Mouse (Mus musculus): ENCODE measurements at regions not wholly inside any gene's neighbourhood (a gene's known extent, or its start where the extent isn't known, plus 50 kb on each side); places are given as distances from the start of the nearest gene placed in this dataset.
"Not testable (repeated sequence)": the region's sequence is repeated elsewhere in the genome, so short reads cannot be mapped to it uniquely, and the experiment has no call there.

DNA sequence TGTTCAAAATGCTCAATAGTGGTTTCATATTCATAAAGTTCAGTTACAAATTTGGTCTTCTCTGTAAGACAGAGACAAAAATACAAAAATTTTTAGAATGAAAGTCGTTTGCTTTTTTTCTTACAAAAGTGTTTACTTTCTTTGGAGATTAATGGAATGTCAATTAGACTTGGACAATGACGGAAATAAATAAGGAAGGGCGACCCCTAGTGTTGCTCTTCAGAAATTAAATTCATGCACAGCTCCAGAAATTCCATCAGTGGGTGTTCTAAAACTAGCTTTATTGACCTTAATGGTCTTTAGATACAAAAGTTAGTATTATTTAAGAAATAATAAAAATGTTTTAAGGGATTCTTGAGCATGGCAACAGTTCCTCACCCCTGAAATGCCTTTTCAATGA, 141.8 kb upstream of the Lama2 start:
- DNase-seq: no peak
- no peak overlapping the region for H3K27ac ChIP-seq
- TF ChIP-seq CTCF (IDR thresholded peaks at IDR 0.05): peak; percentile 76

DNA sequence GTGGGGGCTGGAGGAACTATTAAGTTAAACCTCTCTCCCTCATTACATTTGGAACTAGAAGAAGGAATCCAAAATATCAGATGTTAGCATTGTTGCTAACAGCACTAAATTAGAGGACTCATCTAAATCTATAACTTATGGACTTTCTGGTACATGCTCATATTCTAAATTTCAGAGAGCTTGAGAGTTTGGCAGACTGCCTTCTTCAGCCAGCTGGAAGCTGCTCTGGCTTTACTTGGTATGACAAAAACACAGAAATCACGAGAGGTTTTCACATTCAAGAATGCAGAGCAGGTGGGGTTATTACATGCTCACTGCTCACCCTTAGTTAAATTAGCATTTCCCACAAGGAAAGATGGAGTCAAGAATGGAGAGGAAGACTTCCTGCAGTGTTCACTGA, 182.8 kb upstream of the Lama2 start:
- H3K27ac ChIP-seq: no peak overlapping the region
- intact Hi-C loops (cut with DNase I): no loop called here
- no peak overlapping the region for H3K4me3 ChIP-seq
- no peak for DNase-seq
- no peak for TF ChIP-seq CTCF (IDR thresholded peaks at IDR 0.05)

More for the DNA sequence above, 141.8 kb upstream of the Lama2 start:
- no peak overlapping the region for H3K4me3 ChIP-seq
- intact Hi-C loops (cut with DNase I): loop anchor here (5.0 kb wide), 1 partner anchor 494 kb away; no protein-coding TSS in a partner anchor

DNA sequence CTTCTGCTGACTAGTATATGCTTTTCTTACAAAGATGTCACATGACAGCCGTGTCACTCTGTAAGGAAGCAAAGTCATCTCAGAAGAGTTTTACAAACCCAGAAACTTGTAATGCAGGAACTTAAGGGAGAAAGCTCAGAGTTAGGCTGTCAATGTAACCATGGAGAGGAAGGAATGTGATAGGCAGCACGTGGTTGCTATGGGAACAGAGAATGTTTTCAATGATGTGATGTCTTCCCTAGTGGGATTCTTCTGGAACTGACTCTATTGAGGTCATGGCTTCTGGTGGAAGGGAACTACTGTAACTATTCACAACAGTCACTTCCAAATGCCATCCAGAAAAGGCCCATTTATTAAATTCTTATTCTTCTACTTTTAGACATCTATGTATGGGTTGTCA, 190.0 kb upstream of the Lama2 start:
- TF ChIP-seq CTCF (IDR thresholded peaks at IDR 0.05): no peak
- intact Hi-C loops (cut with DNase I): no loop called here
- no peak overlapping the region for H3K4me3 ChIP-seq
- DNase-seq: no peak
- H3K27ac ChIP-seq: no peak overlapping the region

DNA sequence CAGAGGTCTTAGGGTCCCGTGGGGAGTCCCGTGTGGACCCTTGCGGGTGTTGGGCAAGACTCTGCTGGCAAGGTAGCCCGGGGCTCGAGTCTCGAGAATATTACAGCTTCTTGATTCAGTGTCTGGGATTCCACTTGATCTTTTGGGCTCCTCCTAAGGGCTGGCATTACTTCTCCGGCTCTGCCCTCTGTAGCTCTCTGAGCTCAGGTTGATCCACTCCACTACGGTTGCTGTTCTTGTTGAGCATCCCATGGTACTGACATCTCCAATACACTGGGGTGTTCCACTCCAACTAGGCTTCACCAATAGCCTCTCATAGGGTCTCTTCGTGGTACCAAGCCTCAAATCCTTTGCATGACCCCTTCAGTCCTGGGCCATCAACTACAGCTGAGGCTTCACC, 206.1 kb upstream of the Lama2 start:
- DNase-seq; intact Hi-C loops (cut with DNase I); H3K4me3 ChIP-seq; H3K27ac ChIP-seq: not testable (repeated sequence)

DNA sequence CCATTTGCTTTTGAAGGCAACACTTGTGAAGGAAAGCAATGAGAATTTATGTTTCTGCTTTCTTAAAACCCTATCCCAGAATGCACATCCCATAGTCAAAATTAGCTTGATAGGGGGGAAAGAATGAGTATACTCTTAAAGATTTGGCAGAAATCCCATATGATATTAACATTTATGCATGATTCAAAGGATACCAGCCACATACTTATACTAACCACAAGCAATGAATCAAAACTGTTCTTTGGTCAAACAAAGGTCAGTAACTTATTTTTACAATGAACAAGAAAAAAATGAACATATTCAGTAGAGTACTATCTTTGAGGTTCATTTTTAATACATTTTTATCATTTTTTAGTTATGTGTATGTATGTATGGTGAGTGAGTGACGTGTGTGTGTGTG, 208.8 kb upstream of the Lama2 start:
- TF ChIP-seq CTCF (IDR thresholded peaks at IDR 0.05): no peak
- H3K27ac ChIP-seq: no peak overlapping the region
- intact Hi-C loops (cut with DNase I): no loop called here
- H3K4me3 ChIP-seq: no peak overlapping the region
- no peak for DNase-seq

DNA sequence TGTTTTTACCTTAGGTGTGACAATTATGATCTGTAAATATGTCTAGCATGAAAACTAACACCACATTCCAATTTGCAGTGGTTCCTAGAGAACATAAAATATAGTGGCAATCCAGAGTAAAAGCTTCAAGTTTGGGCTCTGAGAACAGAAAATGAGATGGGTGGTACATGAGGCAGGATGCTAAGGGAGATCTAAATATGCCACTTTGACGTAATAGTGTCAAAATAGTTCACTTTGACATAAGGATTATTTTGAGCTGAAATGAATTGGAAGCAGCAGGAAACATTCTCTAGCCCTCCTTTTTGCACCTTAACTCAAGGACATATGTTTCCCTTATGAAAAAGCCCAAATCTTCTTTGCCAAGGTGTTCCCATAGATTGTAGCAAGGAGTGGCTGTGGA, 219.1 kb upstream of the Lama2 start:
- Histone ChIP-seq H3K27ac (no peak overlapping the region), H3K4me3 (no peak overlapping the region)
- TF ChIP-seq CTCF (IDR thresholded peaks at IDR 0.05): no peak
- intact Hi-C loops (cut with DNase I): no loop called here
- DNase-seq: no peak

DNA sequence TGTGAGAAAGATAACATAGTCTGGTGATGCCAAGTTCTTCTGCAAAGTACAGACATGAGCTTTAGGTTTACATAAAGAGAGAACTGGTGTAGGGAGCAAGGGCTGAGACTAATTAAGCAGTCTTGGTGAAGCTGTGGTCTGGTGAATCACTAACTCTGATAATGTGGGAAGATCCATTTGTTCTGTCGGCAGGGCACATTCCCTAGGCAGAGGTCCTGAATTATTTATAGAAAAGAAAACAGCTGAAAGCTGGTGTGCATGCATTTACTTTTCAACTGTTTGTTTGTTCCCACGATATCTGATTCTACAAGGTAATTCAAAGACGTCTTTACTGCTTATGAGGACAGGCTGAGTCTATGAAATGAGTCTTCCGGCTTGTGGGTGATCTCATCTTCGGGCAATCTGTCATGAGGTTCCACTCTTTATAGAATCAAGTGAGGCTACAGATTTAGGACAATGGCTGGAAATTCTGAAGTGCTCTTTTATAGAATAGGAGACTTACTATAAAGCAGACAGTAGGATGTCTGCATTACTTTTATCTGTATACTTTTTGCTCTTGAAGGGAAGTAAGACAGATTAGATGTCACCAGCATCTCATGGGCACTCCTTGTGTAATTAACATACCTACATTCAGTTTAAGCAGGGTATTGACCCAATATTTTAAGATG, 221.6 kb upstream of the Lama2 start:
- Histone ChIP-seq H3K27ac (no peak overlapping the region), H3K4me3 (no peak overlapping the region)
- DNase-seq: no peak
- no peak for TF ChIP-seq CTCF (IDR thresholded peaks at IDR 0.05)
- intact Hi-C loops (cut with DNase I): no loop called here

DNA sequence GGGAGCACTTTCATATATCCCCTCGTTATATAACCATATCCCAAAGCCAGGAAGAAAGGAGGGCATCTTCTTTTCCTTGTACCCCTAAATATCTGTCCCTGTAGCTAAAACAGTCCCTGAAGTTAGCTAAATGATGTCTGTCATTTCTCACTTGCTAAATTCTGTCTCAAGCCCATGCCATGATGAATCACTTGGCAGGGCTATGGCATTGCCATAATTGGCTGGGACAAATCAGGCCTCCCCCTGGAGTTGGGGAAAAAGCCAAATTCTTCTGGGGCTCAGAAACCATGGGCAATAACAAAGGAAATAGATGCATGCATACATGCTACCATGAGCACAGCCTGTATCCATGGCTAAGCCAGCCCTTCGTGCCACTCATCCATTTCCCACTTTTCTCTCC, 223.5 kb upstream of the Lama2 start:
- DNase-seq: no peak
- no peak for TF ChIP-seq CTCF (IDR thresholded peaks at IDR 0.05)
- Histone ChIP-seq H3K4me3 (no peak overlapping the region), H3K27ac (no peak overlapping the region)
- intact Hi-C loops (cut with DNase I): no loop called here

DNA sequence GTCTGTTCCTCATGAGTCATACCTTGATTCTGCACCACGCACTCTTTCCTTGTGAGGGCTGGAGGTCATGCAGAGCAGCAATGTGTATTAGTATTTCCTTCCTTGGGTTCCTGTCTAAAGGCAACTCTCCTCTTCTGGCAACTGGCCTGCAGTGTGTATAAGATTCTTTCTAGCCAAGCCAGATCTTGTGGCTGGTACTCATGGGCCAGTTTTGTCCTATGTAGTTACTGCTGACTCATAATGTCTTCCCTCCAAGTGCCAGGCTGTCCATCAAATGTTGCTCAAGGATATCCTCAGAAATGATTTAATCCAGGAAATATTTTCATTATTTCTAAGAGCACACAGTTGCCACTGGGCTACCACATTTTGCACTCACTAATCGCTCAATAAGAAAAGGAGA, 211.0 kb upstream of the Ptprk start:
- no peak overlapping the region for H3K4me3 ChIP-seq
- no peak for DNase-seq
- intact Hi-C loops (cut with DNase I): no loop called here
- H3K27ac ChIP-seq: no peak overlapping the region
- TF ChIP-seq CTCF (IDR thresholded peaks at IDR 0.05): no peak

DNA sequence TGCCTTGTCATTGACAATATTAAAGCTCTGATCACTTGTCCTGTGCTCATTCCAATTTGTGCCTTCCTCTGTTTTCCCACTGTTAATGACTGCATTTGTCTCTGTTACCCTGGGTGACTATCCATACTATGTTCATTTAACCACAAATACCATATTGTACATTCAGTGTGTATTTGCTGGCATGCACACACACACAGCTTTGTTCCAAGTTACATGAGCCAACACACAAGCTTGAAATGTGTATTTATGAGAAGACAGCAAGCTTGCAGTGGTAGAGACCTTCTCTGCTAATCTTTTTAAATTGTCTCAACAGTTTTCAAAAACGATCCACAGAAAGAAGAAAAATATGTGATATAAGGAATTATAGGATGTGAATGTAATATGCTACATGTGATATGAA, 193.8 kb upstream of the Ptprk start:
- H3K4me3 ChIP-seq: no peak overlapping the region
- no peak overlapping the region for H3K27ac ChIP-seq
- DNase-seq: no peak
- no peak for TF ChIP-seq CTCF (IDR thresholded peaks at IDR 0.05)
- intact Hi-C loops (cut with DNase I): no loop called here

DNA sequence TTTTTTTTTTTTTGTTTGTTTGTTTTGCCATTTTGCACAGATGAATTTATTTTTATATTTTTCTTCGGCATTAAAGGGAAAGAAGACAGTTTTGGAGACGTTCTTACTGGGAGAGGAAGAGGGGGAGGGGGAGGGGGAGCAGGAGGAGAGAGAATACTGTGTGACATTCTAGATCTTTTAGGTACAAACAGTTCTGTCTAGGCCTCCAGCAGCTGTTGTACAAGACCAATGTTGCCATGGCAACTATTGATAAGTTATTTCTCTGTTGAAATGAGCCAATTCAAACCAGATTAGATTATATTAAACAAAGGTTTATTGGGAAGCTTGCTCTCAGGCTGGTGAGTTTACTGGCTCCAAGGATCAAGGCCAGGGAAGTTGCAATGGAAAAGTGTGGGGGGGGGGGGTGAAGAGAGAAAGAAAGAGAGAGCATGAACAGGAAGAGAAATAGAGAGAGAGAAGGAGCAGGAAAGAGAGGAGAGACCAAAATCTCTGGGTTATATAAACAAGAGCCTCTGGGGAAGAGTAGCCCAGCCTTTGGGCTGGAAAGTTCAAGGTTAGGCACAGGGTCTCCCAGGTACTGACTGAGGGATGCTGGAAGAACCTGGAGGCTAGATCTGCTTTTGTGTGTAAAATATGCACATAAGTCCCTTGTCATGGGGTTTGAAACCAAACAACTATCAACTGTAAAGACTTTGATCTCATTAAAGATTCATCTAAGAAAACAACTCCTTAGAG, 182.7 kb upstream of the Ptprk start:
- no peak for TF ChIP-seq CTCF (IDR thresholded peaks at IDR 0.05)
- no peak overlapping the region for H3K4me3 ChIP-seq
- no peak for DNase-seq
- intact Hi-C loops (cut with DNase I): no loop called here
- no peak overlapping the region for H3K27ac ChIP-seq

DNA sequence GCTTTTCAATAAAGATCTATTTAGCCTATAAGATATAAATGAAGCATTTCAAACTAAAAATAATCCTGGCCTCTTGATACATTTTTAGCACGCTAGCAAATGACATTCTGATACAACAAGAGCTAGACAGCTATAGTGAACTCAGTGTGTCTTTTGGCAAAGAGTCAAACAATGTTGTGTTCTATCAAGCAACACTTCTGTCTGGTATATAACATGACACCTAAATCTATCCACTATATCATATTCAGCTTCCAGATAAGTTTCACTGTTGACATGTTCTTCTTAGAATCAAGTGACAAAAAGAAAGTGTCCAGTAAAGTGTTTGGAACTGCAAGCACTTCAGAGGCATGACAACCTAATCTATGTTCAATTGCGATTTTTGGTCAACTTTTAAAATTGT, 158.2 kb upstream of the Ptprk start:
- no peak overlapping the region for H3K27ac ChIP-seq
- TF ChIP-seq CTCF (IDR thresholded peaks at IDR 0.05): no peak
- H3K4me3 ChIP-seq: no peak overlapping the region
- no peak for DNase-seq
- intact Hi-C loops (cut with DNase I): no loop called here

DNA sequence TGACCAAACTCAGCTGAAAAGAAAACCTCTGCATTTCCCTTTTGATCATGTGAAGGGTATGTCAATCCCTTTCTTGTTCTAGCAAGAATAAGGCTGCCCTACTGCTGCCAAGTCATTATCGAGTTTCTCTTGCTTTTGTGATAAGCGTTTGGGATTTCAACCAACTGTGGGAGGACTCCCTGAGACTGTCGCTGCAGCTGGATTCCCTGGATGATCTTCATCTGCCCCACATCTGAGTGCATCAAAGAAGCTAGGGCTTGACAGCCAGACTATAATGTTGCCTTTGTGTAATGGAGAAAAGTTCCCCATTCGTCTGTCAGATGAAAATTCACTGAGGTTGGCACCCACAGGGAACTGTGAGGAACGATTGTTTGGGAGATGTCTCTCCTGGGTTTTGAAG, 147.4 kb upstream of the Ptprk start:
- no peak for TF ChIP-seq CTCF (IDR thresholded peaks at IDR 0.05)
- intact Hi-C loops (cut with DNase I): no loop called here
- Histone ChIP-seq H3K27ac (no peak overlapping the region), H3K4me3 (no peak overlapping the region)
- DNase-seq: no peak

DNA sequence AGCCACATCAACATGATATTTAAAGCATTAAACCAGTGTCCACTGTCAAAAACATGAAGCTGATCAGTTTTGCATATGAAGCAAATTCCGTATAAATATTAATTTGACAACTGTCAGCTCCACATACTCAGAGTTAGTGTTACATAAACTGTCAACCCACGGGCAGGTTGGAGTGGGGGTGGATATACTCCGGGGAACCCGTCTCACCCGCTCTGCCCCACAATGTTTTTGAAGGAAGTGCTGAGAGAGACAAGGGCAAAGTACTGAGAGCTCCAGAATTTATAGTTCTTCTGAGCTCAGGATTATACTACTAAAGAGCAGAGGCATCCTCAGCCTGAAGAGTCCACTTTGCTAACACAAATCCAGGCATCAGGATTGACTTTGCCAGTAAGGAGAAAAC, 132.5 kb upstream of the Ptprk start:
- Histone ChIP-seq H3K4me3 (no peak overlapping the region), H3K27ac (no peak overlapping the region)
- intact Hi-C loops (cut with DNase I): no loop called here

More for the DNA sequence above, 132.5 kb upstream of the Ptprk start:
- no peak for TF ChIP-seq CTCF (IDR thresholded peaks at IDR 0.05)
- no peak for DNase-seq

Data from gastrocnemius, adult 2 months (tissue).